Mouse (Mus musculus): ENCODE results near the gene Brwd3. TPM values are rescaled to one million over a fixed set of nuclear protein-coding genes. Genes with fewer than 3 reads are reported as not detected.

The Brwd3 gene
- polyA plus RNA-seq (2012; rRNA removed): 0.15 and 0.37 TPM in 2 replicates

DNA sequence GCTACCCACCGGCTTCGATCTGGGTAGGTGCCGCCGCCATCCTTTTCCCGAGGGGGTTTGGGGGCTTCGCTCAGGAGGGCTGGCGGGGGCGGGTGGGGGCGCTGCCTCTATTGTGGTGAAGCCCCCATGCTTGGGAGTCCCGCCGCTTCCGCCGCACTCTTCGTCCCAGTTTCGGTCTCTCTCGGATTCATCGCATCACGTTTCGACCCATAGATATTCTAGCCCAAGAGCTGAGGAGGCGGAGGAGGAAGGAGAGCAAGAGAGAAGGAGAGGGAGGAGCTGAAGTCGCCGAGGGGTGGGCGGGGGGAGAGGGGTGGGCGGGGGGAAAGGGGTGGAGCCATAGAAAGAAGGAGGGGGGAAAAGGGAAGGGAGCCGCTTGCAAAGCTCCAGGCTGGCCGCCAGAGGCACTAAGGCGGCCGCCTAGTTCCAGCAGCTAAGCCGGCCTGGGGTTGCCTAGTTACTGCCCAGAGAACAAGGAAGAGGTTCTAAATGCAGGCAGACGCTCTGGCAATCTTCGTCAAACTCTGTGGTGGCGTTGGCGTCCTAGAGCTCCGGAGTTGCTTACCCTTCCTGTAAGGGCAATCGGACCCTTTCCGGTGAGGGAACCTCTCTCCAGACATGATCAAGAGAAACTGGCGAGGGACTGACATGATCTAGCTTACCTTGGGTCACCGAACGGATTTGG, at the start of gene Brwd3:
Gene Brwd3 (minus strand): TSS at position 283 of the 685 bp plus-strand sequence.
- Histone ChIP-seq H3K36me3 (ENCODE audit: control insufficient read depth, insufficient read depth, low read length) (no peaks in the 10 kb centered on the region), H3K4me1 (ENCODE audit: control insufficient read depth, insufficient read depth, insufficient read length, low read length) (no peaks in the 10 kb centered on the region), H3K27ac (ENCODE audit: insufficient read depth, low read depth, low read length) (peak within 1 kb of the TSS; percentile 92), H3K27me3 (ENCODE audit: control insufficient read depth, insufficient read depth, low read length) (no peaks in the 10 kb centered on the region), H3K4me3 (ENCODE audit: low read depth, low read length) (peak within 1 kb of the TSS; percentile 100)
- TF ChIP-seq CTCF (IDR thresholded peaks at IDR 0.05; ENCODE audit: extremely low read depth, insufficient read length, insufficient replicate concordance, low read depth, low read length): peak; percentile 47; the same call in 1 of the 2 replicates
- TF ChIP-seq POLR2A (IDR thresholded peaks at IDR 0.05; ENCODE audit: low read depth, low read length): peak; percentile 54; the same call in 1 of the 2 replicates
- WGBS: 18% methylated on average over 36 of the region's 39 CpGs

DNA sequence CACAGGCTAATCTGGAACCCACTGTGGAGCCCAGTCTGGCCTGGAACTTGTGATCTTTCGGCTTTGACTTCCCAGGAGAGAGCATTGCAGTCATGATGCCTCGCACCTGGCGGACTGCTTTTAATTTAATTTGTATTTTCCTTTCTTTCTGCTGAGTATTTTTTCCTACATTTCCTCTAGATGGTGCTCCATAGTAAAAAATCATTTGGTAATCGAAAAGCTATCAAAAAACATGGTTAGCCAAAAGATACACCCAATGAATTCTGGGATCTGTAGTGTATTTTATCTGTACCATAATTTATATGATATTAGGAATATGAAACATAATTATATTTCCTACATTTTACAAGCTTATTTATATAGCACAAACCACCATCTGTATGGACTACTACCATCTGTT, 28.5 kb upstream of the Brwd3 start:
- Histone ChIP-seq H3K27me3 (ENCODE audit: control insufficient read depth, insufficient read depth, low read length) (no peaks in the 10 kb centered on the region), H3K4me3 (ENCODE audit: low read depth, low read length) (no peak overlapping the region), H3K4me1 (ENCODE audit: control insufficient read depth, insufficient read depth, insufficient read length, low read length) (no peaks in the 10 kb centered on the region), H3K36me3 (ENCODE audit: control insufficient read depth, insufficient read depth, low read length) (no peaks in the 10 kb centered on the region), H3K27ac (ENCODE audit: insufficient read depth, low read depth, low read length) (no peak overlapping the region)
- no peak for TF ChIP-seq CTCF (IDR thresholded peaks at IDR 0.05; ENCODE audit: extremely low read depth, insufficient read length, insufficient replicate concordance, low read depth, low read length)
- no peak for TF ChIP-seq POLR2A (IDR thresholded peaks at IDR 0.05; ENCODE audit: low read depth, low read length)
- 78% methylated on average over 4 of the region's 4 CpGs for WGBS

DNA sequence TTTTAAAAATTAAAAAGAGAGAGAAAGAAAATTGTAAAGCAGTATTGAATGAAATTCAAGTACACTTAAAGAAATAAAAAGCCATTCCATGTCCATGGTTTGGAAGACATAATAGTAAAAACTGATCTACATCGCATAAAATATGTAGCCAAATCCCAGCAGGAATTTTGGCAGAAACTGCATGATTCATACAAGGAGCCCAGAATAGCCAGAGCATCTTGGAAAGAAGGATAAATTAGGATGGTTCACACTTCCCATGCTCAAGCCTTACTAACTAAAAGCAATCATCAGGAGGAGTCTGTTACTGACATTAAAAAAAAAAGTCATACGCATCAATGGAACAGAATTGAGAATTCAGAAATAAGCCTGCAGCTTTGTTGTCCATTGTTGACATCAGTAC, 8.5 kb upstream of the Brwd3 start:
- TF ChIP-seq CTCF (IDR thresholded peaks at IDR 0.05; ENCODE audit: extremely low read depth, insufficient read length, insufficient replicate concordance, low read depth, low read length) (no peak), POLR2A (IDR thresholded peaks at IDR 0.05; ENCODE audit: low read depth, low read length) (no peak)
- no peak overlapping the region for H3K27ac ChIP-seq (ENCODE audit: insufficient read depth, low read depth, low read length)
- WGBS: 97% methylated on average over 2 of the region's 2 CpGs
- no peak overlapping the region for H3K4me3 ChIP-seq (ENCODE audit: low read depth, low read length)
- H3K36me3 ChIP-seq (ENCODE audit: control insufficient read depth, insufficient read depth, low read length): no peaks in the 10 kb centered on the region
- no peaks in the 10 kb centered on the region for H3K4me1 ChIP-seq (ENCODE audit: control insufficient read depth, insufficient read depth, insufficient read length, low read length)
- no peaks in the 10 kb centered on the region for H3K27me3 ChIP-seq (ENCODE audit: control insufficient read depth, insufficient read depth, low read length)

DNA sequence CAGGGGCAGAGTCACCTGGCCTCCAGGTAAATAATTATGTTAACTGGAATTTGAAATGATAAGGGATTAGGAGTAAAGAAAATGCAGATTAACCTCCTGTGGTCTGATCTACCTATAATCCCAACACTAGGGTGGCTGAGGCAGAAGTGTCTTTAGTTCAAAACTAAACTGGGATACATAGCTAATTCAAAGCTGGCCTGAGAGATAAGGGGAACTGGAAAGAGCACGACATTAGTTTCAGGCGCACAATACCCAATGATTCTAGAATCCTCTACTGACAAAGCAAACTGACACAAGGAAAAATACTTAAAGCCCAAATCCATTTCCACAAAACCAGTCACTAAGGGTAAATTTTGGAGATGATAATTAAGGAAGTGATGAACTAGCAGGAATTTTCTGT, 2.2 kb upstream of the Brwd3 start:
- no peak for TF ChIP-seq POLR2A (IDR thresholded peaks at IDR 0.05; ENCODE audit: low read depth, low read length)
- TF ChIP-seq CTCF (IDR thresholded peaks at IDR 0.05; ENCODE audit: extremely low read depth, insufficient read length, insufficient replicate concordance, low read depth, low read length): no peak
- WGBS: 88% methylated on average over 2 of the region's 2 CpGs
- H3K4me3 ChIP-seq (ENCODE audit: low read depth, low read length): no peak overlapping the region
- no peak overlapping the region for H3K27ac ChIP-seq (ENCODE audit: insufficient read depth, low read depth, low read length)
- H3K27me3 ChIP-seq (ENCODE audit: control insufficient read depth, insufficient read depth, low read length): no peaks in the 10 kb centered on the region
- H3K4me1 ChIP-seq (ENCODE audit: control insufficient read depth, insufficient read depth, insufficient read length, low read length): no peaks in the 10 kb centered on the region
- H3K36me3 ChIP-seq (ENCODE audit: control insufficient read depth, insufficient read depth, low read length): no peaks in the 10 kb centered on the region

DNA sequence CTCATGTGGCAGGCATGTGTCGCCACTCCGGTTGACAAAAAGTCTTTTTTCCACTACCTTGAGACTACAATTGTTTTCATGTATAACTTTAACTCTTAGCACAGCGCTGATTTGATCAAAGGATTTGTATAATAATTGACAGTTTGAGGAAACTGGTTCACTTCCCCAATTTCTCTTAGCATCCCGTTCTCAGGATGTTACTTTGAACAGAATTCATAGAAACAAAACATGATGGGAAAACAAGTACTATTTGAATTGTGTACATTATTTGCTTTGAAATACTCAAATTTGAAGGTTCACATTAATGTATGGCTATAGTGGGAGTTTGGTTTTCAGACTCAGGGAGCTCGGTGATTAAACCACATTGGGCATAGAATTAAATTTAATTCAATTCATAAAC, 1.1 kb upstream of the Brwd3 start:
- no peaks in the 10 kb centered on the region for H3K27me3 ChIP-seq (ENCODE audit: control insufficient read depth, insufficient read depth, low read length)
- H3K36me3 ChIP-seq (ENCODE audit: control insufficient read depth, insufficient read depth, low read length): no peaks in the 10 kb centered on the region
- 36% methylated on average over 5 of the region's 5 CpGs for WGBS
- no peak overlapping the region for H3K27ac ChIP-seq (ENCODE audit: insufficient read depth, low read depth, low read length)
- no peaks in the 10 kb centered on the region for H3K4me1 ChIP-seq (ENCODE audit: control insufficient read depth, insufficient read depth, insufficient read length, low read length)
- no peak for TF ChIP-seq POLR2A (IDR thresholded peaks at IDR 0.05; ENCODE audit: low read depth, low read length)
- TF ChIP-seq CTCF (IDR thresholded peaks at IDR 0.05; ENCODE audit: extremely low read depth, insufficient read length, insufficient replicate concordance, low read depth, low read length): no peak
- H3K4me3 ChIP-seq (ENCODE audit: low read depth, low read length): no peak overlapping the region

DNA sequence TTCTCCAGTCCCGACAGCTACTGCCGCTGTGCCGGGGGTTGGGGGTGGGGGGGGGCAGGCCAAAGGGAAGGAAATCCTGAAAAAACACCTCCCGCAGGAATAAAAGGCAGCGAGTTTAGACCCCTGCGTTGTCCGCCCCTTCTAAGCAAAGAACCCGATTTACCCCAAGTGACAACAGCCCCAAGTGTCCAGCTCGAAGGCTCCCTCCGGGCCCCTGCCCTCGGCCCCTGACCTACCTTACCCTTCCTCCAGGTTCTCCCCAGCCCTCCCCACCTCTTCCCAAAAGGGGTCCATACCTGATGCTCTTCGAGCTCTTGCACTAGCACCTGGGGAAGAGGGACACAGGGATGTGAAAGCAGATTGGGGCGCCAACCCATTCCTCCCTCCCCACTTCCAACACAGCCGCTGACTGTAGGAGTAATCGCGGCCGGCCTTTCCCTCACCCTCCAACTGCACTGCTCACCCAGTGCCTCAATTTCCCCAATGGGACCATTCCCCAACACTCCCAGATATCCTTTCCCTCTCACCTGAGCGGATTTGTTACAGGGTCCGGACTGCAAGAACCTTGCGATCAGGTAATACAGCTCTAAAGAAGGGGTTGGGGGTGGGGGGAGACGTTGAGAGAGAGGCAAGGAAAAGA, 671 bp downstream of the Brwd3 start:
- Histone ChIP-seq H3K4me3 (ENCODE audit: low read depth, low read length) (peak overlapping the region; percentile 100), H3K4me1 (ENCODE audit: control insufficient read depth, insufficient read depth, insufficient read length, low read length) (no peaks in the 10 kb centered on the region), H3K27me3 (ENCODE audit: control insufficient read depth, insufficient read depth, low read length) (no peaks in the 10 kb centered on the region), H3K36me3 (ENCODE audit: control insufficient read depth, insufficient read depth, low read length) (no peaks in the 10 kb centered on the region; the same call in 1 of the 2 replicates), H3K27ac (ENCODE audit: insufficient read depth, low read depth, low read length) (peak overlapping the region; percentile 87)
- no peak for TF ChIP-seq CTCF (IDR thresholded peaks at IDR 0.05; ENCODE audit: extremely low read depth, insufficient read length, insufficient replicate concordance, low read depth, low read length)
- no peak for TF ChIP-seq POLR2A (IDR thresholded peaks at IDR 0.05; ENCODE audit: low read depth, low read length)
- WGBS: 14% methylated on average over 21 of the region's 21 CpGs

DNA sequence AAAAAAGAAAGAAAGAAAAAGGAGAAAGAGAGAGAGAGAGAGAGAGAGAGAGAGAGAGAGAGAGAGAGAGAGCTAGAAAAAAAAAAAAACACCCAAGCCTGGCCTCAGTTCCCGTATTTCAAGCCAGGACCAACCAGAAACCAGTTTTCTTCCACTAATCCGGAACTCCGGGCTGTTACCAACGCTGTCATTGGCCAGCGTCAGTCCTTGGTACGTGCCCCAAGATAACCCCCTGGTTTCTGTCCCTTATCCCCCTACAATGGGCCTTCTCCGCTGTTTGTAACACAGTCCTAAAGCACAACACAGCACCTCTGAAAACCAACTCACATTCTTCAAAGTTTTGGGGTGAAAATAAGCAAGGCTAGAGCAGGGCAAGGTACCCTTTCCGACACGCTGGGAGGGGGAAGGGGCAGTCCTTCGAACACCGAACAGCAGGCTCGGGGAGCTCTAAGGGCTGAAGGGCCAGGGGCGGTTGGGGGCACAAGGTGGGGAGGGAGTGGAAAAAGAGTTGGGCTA, 1.4 kb downstream of the Brwd3 start:
- no peaks in the 10 kb centered on the region for H3K27me3 ChIP-seq (ENCODE audit: control insufficient read depth, insufficient read depth, low read length)
- no peaks in the 10 kb centered on the region; the same call in 1 of the 2 replicates for H3K36me3 ChIP-seq (ENCODE audit: control insufficient read depth, insufficient read depth, low read length)
- no peak for TF ChIP-seq CTCF (IDR thresholded peaks at IDR 0.05; ENCODE audit: extremely low read depth, insufficient read length, insufficient replicate concordance, low read depth, low read length)
- no peak for TF ChIP-seq POLR2A (IDR thresholded peaks at IDR 0.05; ENCODE audit: low read depth, low read length)
- no peaks in the 10 kb centered on the region for H3K4me1 ChIP-seq (ENCODE audit: control insufficient read depth, insufficient read depth, insufficient read length, low read length)
- WGBS: 9% methylated on average over 13 of the region's 13 CpGs
- H3K27ac ChIP-seq (ENCODE audit: insufficient read depth, low read depth, low read length): peak overlapping the region; percentile 93
- peak overlapping the region; percentile 100 for H3K4me3 ChIP-seq (ENCODE audit: low read depth, low read length)
